Mouse (Mus musculus) heart, embryonic 16.5 days (tissue): ENCODE results near the gene Zfand3. TPM values are rescaled to one million over a fixed set of nuclear protein-coding genes. Genes with fewer than 3 reads are reported as not detected.

Source experiments
- ATAC-seq: fragments of 200-750 bp; cut with Nextera tagmentation; replicated peaks from 2 replicates; pipeline ENCODE4 v1.8.0; 2017; ENCODE audit warnings: moderate number of reproducible peaks; ENCODE audit not compliant: insufficient read depth, low FRiP score; ENCODE audit errors: extremely low read depth
- H3K27ac ChIP-seq: fragments of 300-500 bp; sonication (generic); 2 replicates; pipeline ENCODE4 v1.5.1; 2014; ENCODE audit warnings: mild to moderate bottlenecking, low read length, control low read depth, moderate library complexity
- H3K27me3 ChIP-seq: fragments of 300-500 bp; sonication (generic); 2 replicates; pipeline ENCODE4 v1.6.1; 2014; ENCODE audit warnings: low read length, mixed read lengths; ENCODE audit not compliant: control insufficient read depth, insufficient read depth
- H3K36me3 ChIP-seq: fragments of 300-500 bp; sonication (generic); 2 replicates; pipeline ENCODE4 v1.6.1; 2014; ENCODE audit not compliant: control insufficient read depth, insufficient read depth
- H3K4me1 ChIP-seq: fragments of 300-500 bp; sonication (generic); 2 replicates; pipeline ENCODE4 v1.6.1; 2014; ENCODE audit warnings: low read length, mixed read lengths; ENCODE audit not compliant: control insufficient read depth, insufficient read depth
- H3K4me2 ChIP-seq: fragments of 300-500 bp; sonication (generic); 2 replicates; pipeline ENCODE4 v1.6.1; 2014; ENCODE audit warnings: low read depth, mild to moderate bottlenecking, control low read depth, low read length
- H3K4me3 ChIP-seq: fragments of 300-500 bp; sonication (generic); 2 replicates; pipeline ENCODE4 v1.5.1; 2014; ENCODE audit warnings: mild to moderate bottlenecking, control low read depth, low read length
- H3K9ac ChIP-seq: fragments of 300-500 bp; sonication (generic); 2 replicates; pipeline ENCODE4 v1.6.1; 2014; ENCODE audit warnings: low read length, control low read depth
- H3K9me3 ChIP-seq: fragments of 300-500 bp; sonication (generic); replicated peaks from 2 replicates; pipeline ENCODE4 v1.6.1; 2016; ENCODE audit warnings: low read length; ENCODE audit not compliant: control insufficient read depth
- WGBS: fragments of 180-500 bp; shearing (Covaris S2); extraction: QIAGEN DNeasy Blood & Tissue Kit; methylation state at CpG from one replicate; pipeline ENCODE4 v1.1.7; 2014; 5-methylcytosine and 5-hydroxymethylcytosine counted together
- polyA plus RNA-seq: library from polyadenylated mRNA; unstranded; fragments of >200 nt; fragmentation: Nextera tagmentation; extraction: Ambion mirVana; gene quantifications from 2 replicates; pipeline ENCODE4 v1.2.1, GENCODE M21; 2015

Zfand3 gene
- polyA plus RNA-seq, 1 experiment from 2014 or later: 55.8 TPM

- WGBS: 51% methylated on average over 6 of the region's 6 CpGs
- Histone ChIP-seq H3K9ac (0 out of 2 replicates have a peak overlapping the region, but pooled peaks have one; percentile 31), H3K36me3 (no peaks in the 10 kb centered on the region), H3K27ac (peak overlapping the region; percentile 87), H3K27me3 (no peaks in the 10 kb centered on the region), H3K9me3 (no peaks in the 10 kb centered on the region), H3K4me2 (0 out of 2 replicates have a peak overlapping the region, but pooled peaks have one; percentile 36), H3K4me3 (no peak overlapping the region), H3K4me1 (peaks cover 62% of the 10 kb centered on the region)
- ATAC-seq: no peak; the same call in 1 of the 2 replicates
These were observed 143.8 kb downstream of the Zfand3 start for GRCm38 (mm10) chr17:30148320-30148719.

DNA sequence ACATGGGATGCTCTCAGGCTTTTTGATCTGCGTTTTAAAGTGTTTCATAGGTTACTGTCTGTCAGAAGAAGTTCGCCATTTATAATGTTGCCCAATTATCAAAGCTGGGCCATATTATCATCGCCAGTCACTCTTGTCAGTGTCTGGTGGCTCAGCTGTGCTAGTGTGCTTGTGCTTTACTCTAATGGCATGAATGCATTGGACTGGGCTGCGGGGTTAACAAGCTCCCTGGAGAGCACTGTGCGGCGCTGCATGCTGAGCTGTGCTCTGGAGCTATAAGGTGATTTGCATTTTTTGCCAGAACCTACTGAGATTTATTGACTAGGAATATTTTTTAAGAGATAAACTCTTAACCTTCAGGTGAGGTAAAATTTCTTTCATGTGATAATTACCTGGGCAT lies 145.4 kb downstream of the Zfand3 start:
- H3K27ac ChIP-seq: no peak overlapping the region
- H3K36me3 ChIP-seq: no peaks in the 10 kb centered on the region
- H3K9me3 ChIP-seq: no peaks in the 10 kb centered on the region
- peaks cover 54% of the 10 kb centered on the region for H3K4me1 ChIP-seq
- ATAC-seq: no peak
- H3K27me3 ChIP-seq: no peaks in the 10 kb centered on the region
- no peak overlapping the region for H3K4me2 ChIP-seq
- H3K9ac ChIP-seq: no peak overlapping the region
- no peak overlapping the region for H3K4me3 ChIP-seq
- WGBS: 88% methylated on average over 6 of the region's 6 CpGs

DNA sequence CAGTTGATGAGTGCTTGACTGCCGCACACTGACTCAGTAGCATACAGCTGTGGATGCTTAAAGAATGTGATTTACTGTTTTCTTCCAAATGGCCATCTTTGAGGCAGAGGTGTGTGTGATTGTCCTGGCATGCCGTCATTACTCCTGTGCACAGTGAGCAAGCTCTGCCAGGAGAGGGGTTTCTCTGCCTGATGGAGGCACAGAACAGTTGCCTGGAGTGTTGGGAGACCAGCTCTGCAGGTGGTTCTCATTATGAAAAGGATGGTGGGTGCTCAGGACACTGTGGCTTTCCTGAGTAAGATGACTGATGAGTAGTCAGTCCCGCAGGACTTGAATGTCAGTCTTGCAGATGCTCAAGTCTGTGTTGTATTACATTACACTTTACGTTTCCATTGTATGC lies 149.6 kb downstream of the Zfand3 start:
- no peak overlapping the region; the same call in 1 of the 2 replicates for H3K27ac ChIP-seq
- H3K4me2 ChIP-seq: no peak overlapping the region
- H3K4me1 ChIP-seq: peaks cover 41% of the 10 kb centered on the region
- no peaks in the 10 kb centered on the region for H3K36me3 ChIP-seq
- H3K9ac ChIP-seq: no peak overlapping the region; the same call in 1 of the 2 replicates
- ATAC-seq: no peak
- H3K4me3 ChIP-seq: no peak overlapping the region
- H3K9me3 ChIP-seq: no peaks in the 10 kb centered on the region
- WGBS: 59% methylated on average over 4 of the region's 4 CpGs
- H3K27me3 ChIP-seq: no peaks in the 10 kb centered on the region

- Histone ChIP-seq H3K4me1 (peaks cover 44% of the 10 kb centered on the region), H3K36me3 (no peaks in the 10 kb centered on the region), H3K27ac (peak overlapping the region; percentile 26; the same call in 1 of the 2 replicates)
These were observed 150.3 kb downstream of the Zfand3 start for GRCm38 (mm10) chr17:30154861-30155260.

GRCm38 (mm10) chr17:30155411-30155925 lies 150.9 kb downstream of the Zfand3 start:
- Histone ChIP-seq H3K4me2 (no peak overlapping the region), H3K9me3 (no peaks in the 10 kb centered on the region), H3K27me3 (no peaks in the 10 kb centered on the region), H3K36me3 (no peaks in the 10 kb centered on the region), H3K9ac (no peak overlapping the region), H3K4me1 (peaks cover 43% of the 10 kb centered on the region), H3K27ac (peak overlapping the region; percentile 8), H3K4me3 (no peak overlapping the region)
- WGBS: 59% methylated on average over 7 of the region's 7 CpGs
- ATAC-seq: no peak

More at GRCm38 (mm10) chr17:30154861-30155260, 150.3 kb downstream of the Zfand3 start:
- Histone ChIP-seq H3K27me3 (no peaks in the 10 kb centered on the region), H3K4me2 (no peak overlapping the region), H3K9ac (no peak overlapping the region), H3K9me3 (no peaks in the 10 kb centered on the region), H3K4me3 (no peak overlapping the region)
- WGBS: 36% methylated on average over 1 of the region's 1 CpGs
- no peak; the same call in 1 of the 2 replicates for ATAC-seq

GRCm38 (mm10) chr17:30158419-30159108 lies 154.0 kb downstream of the Zfand3 start:
- no peak for ATAC-seq
- 69% methylated on average over 10 of the region's 10 CpGs for WGBS
- no peak overlapping the region for H3K4me2 ChIP-seq
- peaks cover 43% of the 10 kb centered on the region for H3K4me1 ChIP-seq
- no peak overlapping the region for H3K27ac ChIP-seq
- no peaks in the 10 kb centered on the region for H3K36me3 ChIP-seq
- no peak overlapping the region for H3K4me3 ChIP-seq
- H3K27me3 ChIP-seq: no peaks in the 10 kb centered on the region
- no peak overlapping the region for H3K9ac ChIP-seq
- no peaks in the 10 kb centered on the region for H3K9me3 ChIP-seq

- 47% methylated on average over 5 of the region's 5 CpGs for WGBS
- Histone ChIP-seq H3K9me3 (no peaks in the 10 kb centered on the region), H3K27ac (no peak overlapping the region), H3K4me3 (no peak overlapping the region), H3K4me1 (peaks cover 46% of the 10 kb centered on the region), H3K4me2 (no peak overlapping the region), H3K27me3 (no peaks in the 10 kb centered on the region), H3K9ac (no peak overlapping the region), H3K36me3 (no peaks in the 10 kb centered on the region)
- ATAC-seq: no peak
These were observed 154.8 kb downstream of the Zfand3 start for GRCm38 (mm10) chr17:30159341-30159740.

- Histone ChIP-seq H3K4me1 (peaks cover 48% of the 10 kb centered on the region), H3K36me3 (no peaks in the 10 kb centered on the region), H3K4me2 (no peak overlapping the region), H3K9ac (no peak overlapping the region), H3K9me3 (no peaks in the 10 kb centered on the region), H3K27me3 (no peaks in the 10 kb centered on the region), H3K27ac (no peak overlapping the region), H3K4me3 (no peak overlapping the region)
- ATAC-seq: no peak
- 84% methylated on average over 14 of the region's 14 CpGs for WGBS
These were observed 156.4 kb downstream of the Zfand3 start for GRCm38 (mm10) chr17:30160823-30161432.

GRCm38 (mm10) chr17:30162983-30163382 lies 158.4 kb downstream of the Zfand3 start:
- Histone ChIP-seq H3K4me1 (peaks cover 43% of the 10 kb centered on the region), H3K4me3 (no peak overlapping the region), H3K27ac (no peak overlapping the region), H3K36me3 (0 out of 2 replicates have a peak, but pooled peaks cover 2% of the 10 kb centered on the region), H3K4me2 (no peak overlapping the region), H3K9me3 (no peaks in the 10 kb centered on the region), H3K9ac (no peak overlapping the region), H3K27me3 (no peaks in the 10 kb centered on the region)
- no peak for ATAC-seq
- WGBS: 41% methylated on average over 5 of the region's 5 CpGs
